9 mouse cellular contexts compared by ENCODE assay signal in genomic region chr1:38606741-38607140, GRCm38 (mm10). TPM values are rescaled to one million over a fixed set of nuclear protein-coding genes. Genes with fewer than 3 reads are reported as not detected.
DNase-seq lines count a peak whose midpoint lies in the region; ATAC-seq lines count a peak whose summit lies in the region.
"Had no signal": no experiment of that assay in that cellular context is flagged by ENCODE, and none has a peak within 500 bp of the region (broad histone marks: within the 10 kb centered on the region; RNA-seq: fewer than 3 reads in every experiment).

No protein-coding gene starts in this region.

- H3K36me3 ChIP-seq in embryonic facial prominence, embryonic 15.5 days, result no peaks in the 10 kb centered on the region
- H3K36me3 ChIP-seq in hindbrain, embryonic 15.5 days, result no peaks in the 10 kb centered on the region
- H3K36me3 ChIP-seq in midbrain, embryonic 15.5 days (replicated peaks), result no peaks in the 10 kb centered on the region

- H3K9me3 ChIP-seq in embryonic facial prominence, embryonic 15.5 days (replicated peaks), result no peaks in the 10 kb centered on the region
- no peaks in the 10 kb centered on the region for H3K9me3 ChIP-seq in hindbrain, embryonic 15.5 days
- H3K9me3 ChIP-seq in midbrain, embryonic 15.5 days, result no peaks in the 10 kb centered on the region

- H3K4me1 ChIP-seq in embryonic facial prominence, embryonic 15.5 days, result peaks cover 28% of the 10 kb centered on the region
- H3K4me1 ChIP-seq in hindbrain, embryonic 15.5 days (replicated peaks), result peaks cover 24% of the 10 kb centered on the region
- H3K4me1 ChIP-seq in midbrain, embryonic 15.5 days, result peaks cover 15% of the 10 kb centered on the region

- peak overlapping the region; percentile 71 for H3K27ac ChIP-seq in embryonic facial prominence, embryonic 15.5 days (replicated peaks)
- peak overlapping the region; percentile 66 for H3K27ac ChIP-seq in hindbrain, embryonic 15.5 days (replicated peaks)
- peak overlapping the region; percentile 61; the same call in 1 of the 2 replicates for H3K27ac ChIP-seq in midbrain, embryonic 15.5 days

- 21% methylated on average over 4 of the region's 4 CpGs for WGBS in embryonic facial prominence, embryonic 15.5 days
- 4% methylated on average over 4 of the region's 4 CpGs for WGBS in hindbrain, embryonic 15.5 days
- 5% methylated on average over 4 of the region's 4 CpGs for WGBS in midbrain, embryonic 15.5 days

- no peak; the same call in 1 of the 2 replicates for ATAC-seq in embryonic facial prominence, embryonic 15.5 days (ENCODE audit: insufficient number of reproducible peaks, low FRiP score, low TSS enrichment, low read depth)
- ATAC-seq in hindbrain, embryonic 15.5 days (ENCODE audit: low FRiP score, low read depth), result no peak
- ATAC-seq in midbrain, embryonic 15.5 days (replicated peaks), result peak; percentile 50

- no peak overlapping the region for H3K4me3 ChIP-seq in embryonic facial prominence, embryonic 15.5 days (replicated peaks)
- H3K4me3 ChIP-seq in hindbrain, embryonic 15.5 days, result no peak overlapping the region
- no peak overlapping the region for H3K4me3 ChIP-seq in midbrain, embryonic 15.5 days

- H3K4me2 ChIP-seq in embryonic facial prominence, embryonic 15.5 days (replicated peaks), result no peak overlapping the region
- H3K4me2 ChIP-seq in hindbrain, embryonic 15.5 days, result no peak overlapping the region
- no peak overlapping the region for H3K4me2 ChIP-seq in midbrain, embryonic 15.5 days

- DNase-seq in embryo, embryonic 10 days (ENCODE audit: low spot score), result peak; percentile 77
- no peak for DNase-seq in spleen, adult 18-20 months
- no peak for DNase-seq in lung, postnatal 14 days
- no peak for DNase-seq in thymus, postnatal 14 days
- DNase-seq in lung, postnatal 4 days, result no peak
- DNase-seq: kidney, postnatal 14 days had no signal

- H3K27me3 ChIP-seq in embryonic facial prominence, embryonic 15.5 days, result no peaks in the 10 kb centered on the region
- H3K27me3 ChIP-seq in hindbrain, embryonic 15.5 days, result no peaks in the 10 kb centered on the region
- H3K27me3 ChIP-seq in midbrain, embryonic 15.5 days (replicated peaks), result no peaks in the 10 kb centered on the region

- H3K9ac ChIP-seq in embryonic facial prominence, embryonic 15.5 days, result no peak overlapping the region
- 0 out of 2 replicates have a peak overlapping the region, but pooled peaks have one; percentile 17 for H3K9ac ChIP-seq in hindbrain, embryonic 15.5 days
- no peak overlapping the region for H3K9ac ChIP-seq in midbrain, embryonic 15.5 days

RNA-seq across cellular contexts. Expression of gene Aff3, which starts 58.0 kb away (rescaled TPM):
- 15.4 and 16.0 TPM in 2 replicates for polyA plus RNA-seq in embryonic facial prominence, embryonic 15.5 days (2015; fragmentation: Nextera tagmentation; extraction: Ambion mirVana)
- polyA plus RNA-seq in hindbrain, embryonic 15.5 days (2015; fragmentation: Nextera tagmentation; extraction: Ambion mirVana), result 33.4 and 37.8 TPM in 2 replicates
- polyA plus RNA-seq in midbrain, embryonic 15.5 days (2015; fragmentation: Nextera tagmentation; extraction: Ambion mirVana), result 38.0 and 38.1 TPM in 2 replicates
